Mouse (Mus musculus): ENCODE data around the gene Ppp1r12a. TPM values are rescaled to one million over a fixed set of nuclear protein-coding genes. Genes with fewer than 3 reads are reported as not detected.

Ppp1r12a gene
- polyA plus RNA-seq, 1 experiment = 18.5 TPM

DNA sequence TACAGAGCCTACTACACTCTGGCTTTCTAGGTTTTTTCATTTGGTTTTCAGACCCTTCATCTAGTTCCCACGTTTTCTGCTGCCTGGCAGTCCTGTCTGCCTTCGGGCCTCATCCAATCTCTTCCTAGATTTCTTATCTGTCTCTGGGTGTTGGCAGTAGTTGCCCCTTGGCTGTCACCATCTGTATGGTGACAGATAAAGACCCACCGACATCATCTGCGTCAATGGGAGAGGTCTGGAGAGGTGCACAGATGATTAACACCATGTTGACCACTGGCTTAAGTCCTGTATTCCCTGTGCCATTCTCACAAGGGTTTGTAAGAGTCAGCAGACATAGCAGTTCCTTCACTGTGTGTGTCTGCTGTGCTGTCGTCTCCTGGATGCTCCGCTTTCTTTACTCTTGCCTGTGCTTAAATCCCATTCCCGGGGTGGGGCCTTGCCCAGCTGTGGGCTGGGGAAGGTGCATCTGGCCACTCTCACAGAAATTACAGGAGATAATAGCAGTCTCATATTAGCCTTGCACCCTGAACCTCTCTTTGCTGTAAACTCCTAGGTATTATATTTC, 93.9 kb downstream of the Ppp1r12a start:
- H3K79me2 ChIP-seq (ENCODE audit: control insufficient read depth, insufficient read depth) = no peaks in the 10 kb centered on the region
- TF ChIP-seq E2F4 (IDR thresholded peaks at IDR 0.05; ENCODE audit: insufficient read depth) (no peak), REST (IDR thresholded peaks at IDR 0.05; ENCODE audit: insufficient read depth, insufficient read length) (no peak), MYOD1 (IDR thresholded peaks at IDR 0.05; ENCODE audit: control insufficient read depth in 1 of 3, insufficient read length in 2 of 3, low read depth in 2 of 3) (no peak), CEBPB (IDR thresholded peaks at IDR 0.05; ENCODE audit: insufficient read depth, poor library complexity, severe bottlenecking) (no peak), MAX (IDR thresholded peaks at IDR 0.05; ENCODE audit: low read depth) (no peak), TCF3 (IDR thresholded peaks at IDR 0.05; ENCODE audit: insufficient read length, low read depth) (no peak), TCF12 (IDR thresholded peaks at IDR 0.05; ENCODE audit: insufficient read depth, poor library complexity, severe bottlenecking) (no peak), MYOG (IDR thresholded peaks at IDR 0.05; ENCODE audit: control insufficient read depth in 1 of 3, insufficient read depth in 1 of 3, insufficient read length in 2 of 3, low read depth in 2 of 3) (no peak)
- H3K4me2 ChIP-seq (ENCODE audit: low read depth) = no peak overlapping the region
- no peak overlapping the region for H3K4me3 ChIP-seq
- peaks cover 36% of the 10 kb centered on the region for H3K36me3 ChIP-seq (ENCODE audit: control insufficient read depth, insufficient read depth)
- no peak overlapping the region for H3ac ChIP-seq (ENCODE audit: control insufficient read depth, insufficient read length)
- no peaks in the 10 kb centered on the region for H3K27me3 ChIP-seq (ENCODE audit: control insufficient read depth, insufficient read depth, insufficient read length)

DNA sequence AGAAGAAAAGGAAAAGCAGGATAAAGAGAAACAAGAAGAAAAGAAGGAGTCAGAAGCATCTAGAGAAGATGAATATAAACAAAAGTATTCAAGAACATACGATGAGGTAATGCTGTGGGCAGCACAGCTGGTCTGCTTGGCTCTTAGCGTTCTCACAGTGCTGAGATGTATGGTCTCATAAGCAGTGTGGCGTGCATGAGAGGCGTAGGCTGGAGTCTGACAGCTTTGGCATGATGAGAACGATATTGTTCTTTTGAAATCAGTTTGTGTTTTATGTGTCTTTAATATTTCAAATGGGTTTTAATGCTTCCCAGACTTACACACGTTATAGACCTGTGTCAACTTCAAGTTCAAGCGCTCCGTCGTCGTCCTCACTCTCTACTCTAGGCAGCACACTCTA, 98.9 kb downstream of the Ppp1r12a start:
- H3ac ChIP-seq (ENCODE audit: control insufficient read depth, insufficient read length) = no peak overlapping the region
- H3K79me2 ChIP-seq (ENCODE audit: control insufficient read depth, insufficient read depth) = no peaks in the 10 kb centered on the region
- H3K36me3 ChIP-seq (ENCODE audit: control insufficient read depth, insufficient read depth) = peaks cover 36% of the 10 kb centered on the region

DNA sequence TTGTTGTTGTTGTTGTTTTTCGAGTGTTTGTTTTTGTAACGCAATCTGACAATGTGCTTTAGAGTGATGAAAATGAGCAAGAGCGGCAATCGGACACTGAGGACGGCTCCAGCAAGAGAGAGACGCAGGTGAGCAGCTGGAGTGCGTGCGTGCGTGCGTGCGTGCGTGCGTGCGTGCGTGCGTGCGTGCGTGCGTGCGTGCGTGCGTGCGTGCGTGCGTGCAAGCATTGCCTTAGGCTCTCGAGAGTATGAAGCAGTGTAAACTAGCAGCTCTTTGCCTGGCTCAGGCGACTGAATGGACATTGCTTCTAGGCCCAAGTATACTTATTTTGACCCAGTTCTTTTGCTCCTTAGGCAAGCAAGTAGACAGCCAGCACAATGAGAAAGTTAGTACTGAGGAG, 102.6 kb downstream of the Ppp1r12a start:
- H3K36me3 ChIP-seq (ENCODE audit: control insufficient read depth, insufficient read depth) = peaks cover 56% of the 10 kb centered on the region
- no peak for TF ChIP-seq POLR2A (IDR thresholded peaks at IDR 0.05; ENCODE audit: insufficient read length, low read depth)
- TF ChIP-seq TCF3 (IDR thresholded peaks at IDR 0.05; ENCODE audit: insufficient read length, low read depth) = no peak
- no peak for TF ChIP-seq TCF12 (IDR thresholded peaks at IDR 0.05; ENCODE audit: insufficient read depth, poor library complexity, severe bottlenecking)
- TF ChIP-seq MYOG (IDR thresholded peaks at IDR 0.05; ENCODE audit: control insufficient read depth in 1 of 3, insufficient read depth in 1 of 3, insufficient read length in 2 of 3, low read depth in 2 of 3) = no peak
- TF ChIP-seq MAX (IDR thresholded peaks at IDR 0.05; ENCODE audit: low read depth) = no peak
- TF ChIP-seq POLR2AphosphoS2 (IDR thresholded peaks at IDR 0.05; ENCODE audit: insufficient read length, low read depth) = no peak
- TF ChIP-seq SRF (IDR thresholded peaks at IDR 0.05; ENCODE audit: control insufficient read depth, insufficient read length, low read depth) = no peak
- no peak for TF ChIP-seq CEBPB (IDR thresholded peaks at IDR 0.05; ENCODE audit: insufficient read depth, poor library complexity, severe bottlenecking)
- TF ChIP-seq E2F4 (IDR thresholded peaks at IDR 0.05; ENCODE audit: insufficient read depth) = no peak
- no peak for TF ChIP-seq USF1 (IDR thresholded peaks at IDR 0.05; ENCODE audit: low read depth)
- TF ChIP-seq REST (IDR thresholded peaks at IDR 0.05; ENCODE audit: insufficient read depth, insufficient read length) = no peak
- TF ChIP-seq MYOD1 (IDR thresholded peaks at IDR 0.05; ENCODE audit: control insufficient read depth in 1 of 3, insufficient read length in 2 of 3, low read depth in 2 of 3) = no peak
- no peak overlapping the region for H3K4me2 ChIP-seq (ENCODE audit: low read depth)

More for the DNA sequence above, 98.9 kb downstream of the Ppp1r12a start:
- TF ChIP-seq REST (IDR thresholded peaks at IDR 0.05; ENCODE audit: insufficient read depth, insufficient read length) (no peak), MYOD1 (IDR thresholded peaks at IDR 0.05; ENCODE audit: control insufficient read depth in 1 of 3, insufficient read length in 2 of 3, low read depth in 2 of 3) (no peak), MAX (IDR thresholded peaks at IDR 0.05; ENCODE audit: low read depth) (no peak), TCF3 (IDR thresholded peaks at IDR 0.05; ENCODE audit: insufficient read length, low read depth) (no peak), TCF12 (IDR thresholded peaks at IDR 0.05; ENCODE audit: insufficient read depth, poor library complexity, severe bottlenecking) (no peak)
- Histone ChIP-seq H3K4me3 (no peak overlapping the region), H3K27me3 (ENCODE audit: control insufficient read depth, insufficient read depth, insufficient read length) (no peaks in the 10 kb centered on the region), H3K4me2 (ENCODE audit: low read depth) (no peak overlapping the region)

DNA sequence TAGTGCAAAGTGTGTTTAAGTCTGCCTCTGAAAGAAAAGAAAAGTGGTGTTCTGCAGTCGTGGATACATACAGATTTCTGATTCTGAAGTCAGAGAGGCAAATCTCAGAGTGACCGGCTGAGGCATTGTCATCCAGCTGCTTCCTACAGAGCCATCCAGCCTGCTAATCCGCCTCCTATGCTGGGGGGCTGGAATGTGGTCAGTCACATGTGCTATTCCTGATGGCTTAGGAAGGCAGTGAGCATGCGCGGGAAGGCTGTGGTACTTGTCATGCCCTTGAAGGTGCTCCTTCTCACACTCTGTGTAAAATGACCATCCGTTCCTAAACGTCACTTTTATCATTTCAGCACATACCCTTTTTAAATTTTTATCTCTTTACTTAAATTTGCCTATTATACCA, 109.2 kb downstream of the Ppp1r12a start:
- H3K36me3 ChIP-seq (ENCODE audit: control insufficient read depth, insufficient read depth) = peaks cover 83% of the 10 kb centered on the region
- H3K27me3 ChIP-seq (ENCODE audit: control insufficient read depth, insufficient read depth, insufficient read length) = no peaks in the 10 kb centered on the region
- H3K79me2 ChIP-seq (ENCODE audit: control insufficient read depth, insufficient read depth) = no peaks in the 10 kb centered on the region
- H3ac ChIP-seq (ENCODE audit: control insufficient read depth, insufficient read length) = no peak overlapping the region
- no peak for TF ChIP-seq MAX (IDR thresholded peaks at IDR 0.05; ENCODE audit: low read depth)
- H3K4me2 ChIP-seq (ENCODE audit: low read depth) = no peak overlapping the region
- H3K4me3 ChIP-seq = no peak overlapping the region

More for the DNA sequence above, 102.6 kb downstream of the Ppp1r12a start:
- H3K4me3 ChIP-seq = no peak overlapping the region
- H3K79me2 ChIP-seq (ENCODE audit: control insufficient read depth, insufficient read depth) = no peaks in the 10 kb centered on the region
- H3ac ChIP-seq (ENCODE audit: control insufficient read depth, insufficient read length) = no peak overlapping the region
- H3K27me3 ChIP-seq (ENCODE audit: control insufficient read depth, insufficient read depth, insufficient read length) = no peaks in the 10 kb centered on the region

DNA sequence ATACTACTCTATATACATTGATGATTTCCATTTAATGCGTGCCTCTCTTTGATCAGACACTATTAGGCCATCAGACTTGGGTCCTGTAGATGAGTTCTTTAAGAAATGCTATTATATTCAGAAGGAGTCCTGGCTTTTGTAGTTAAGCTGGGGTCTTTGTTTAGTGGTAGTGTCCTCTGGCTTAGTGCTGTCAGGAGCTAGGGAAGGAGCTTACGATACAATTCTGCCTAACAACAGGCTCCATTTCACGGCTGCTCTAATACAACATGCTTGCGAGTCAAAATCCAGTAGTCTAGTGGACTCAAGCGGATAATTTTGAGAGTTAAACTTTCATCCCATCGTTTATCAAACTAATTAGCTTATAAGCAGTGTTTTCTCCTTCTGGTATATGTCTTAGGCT, 114.7 kb downstream of the Ppp1r12a start:
- Histone ChIP-seq H3K36me3 (ENCODE audit: control insufficient read depth, insufficient read depth) (peaks cover 75% of the 10 kb centered on the region), H3ac (ENCODE audit: control insufficient read depth, insufficient read length) (no peak overlapping the region), H3K4me2 (ENCODE audit: low read depth) (no peak overlapping the region), H3K27me3 (ENCODE audit: control insufficient read depth, insufficient read depth, insufficient read length) (no peaks in the 10 kb centered on the region), H3K4me3 (no peak overlapping the region), H3K79me2 (ENCODE audit: control insufficient read depth, insufficient read depth) (no peaks in the 10 kb centered on the region)
- no peak for TF ChIP-seq TCF3 (IDR thresholded peaks at IDR 0.05; ENCODE audit: insufficient read length, low read depth)
- no peak for TF ChIP-seq MAX (IDR thresholded peaks at IDR 0.05; ENCODE audit: low read depth)
- no peak for TF ChIP-seq REST (IDR thresholded peaks at IDR 0.05; ENCODE audit: insufficient read depth, insufficient read length)

All from myocyte (in vitro differentiated cells).